Mouse (Mus musculus): ENCODE data around the gene Ly6g6d. TPM values are rescaled to one million over a fixed set of nuclear protein-coding genes. Genes with fewer than 3 reads are reported as not detected.

Ly6g6d gene
- polyA plus RNA-seq, 1 experiment from 2014 or later = 0.74 TPM

- no peak overlapping the region for H3K9ac ChIP-seq (replicated peaks)
- H3K27ac ChIP-seq (replicated peaks) = no peak overlapping the region
- no peak overlapping the region for H3K4me3 ChIP-seq (replicated peaks)
- WGBS = 75% methylated on average over 9 of the region's 9 CpGs
- no peak overlapping the region for H3K4me2 ChIP-seq
- peaks cover 29% of the 10 kb centered on the region for H3K36me3 ChIP-seq
- no peak for ATAC-seq (ENCODE audit: low FRiP score)
- no peaks in the 10 kb centered on the region for H3K27me3 ChIP-seq (replicated peaks)
- no peaks in the 10 kb centered on the region for H3K4me1 ChIP-seq
- no peaks in the 10 kb centered on the region for H3K9me3 ChIP-seq (replicated peaks)
Measured at GRCm38 (mm10) chr17:35111774-35112173, 33.9 kb upstream of the Ly6g6d start.

DNA sequence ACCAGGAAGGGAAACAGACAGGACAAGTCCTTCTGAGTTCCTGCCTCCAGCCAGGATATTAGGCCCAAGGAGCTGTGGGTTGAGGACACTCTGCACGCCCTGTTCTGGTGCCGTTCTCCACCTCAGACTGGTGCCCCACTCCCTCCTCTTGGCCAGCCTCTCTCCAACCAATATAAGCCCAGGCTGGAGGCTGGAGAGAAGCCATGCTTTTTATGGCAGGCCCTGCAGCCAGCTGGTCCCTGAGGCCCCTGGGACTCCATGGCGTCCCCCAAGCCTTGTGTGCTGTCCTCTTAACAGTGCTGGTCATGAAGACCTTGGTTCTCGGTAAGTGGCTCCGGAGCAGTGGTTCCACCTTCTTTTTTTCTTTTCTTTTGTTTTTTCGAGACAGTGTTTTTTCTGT, 30.2 kb upstream of the Ly6g6d start, which contains the start of gene Ly6g5c:
Gene Ly6g5c, plus strand, starts transcription at position 183 of the 400 bp plus-strand sequence.
- Histone ChIP-seq H3K27me3 (replicated peaks) (no peaks in the 10 kb centered on the region), H3K9me3 (replicated peaks) (no peaks in the 10 kb centered on the region), H3K4me1 (peaks cover 4% of the 10 kb centered on the region; the same call in 1 of the 2 replicates), H3K36me3 (peaks cover 13% of the 10 kb centered on the region; the same call in 1 of the 2 replicates), H3K4me3 (replicated peaks) (no peak within 1 kb of the TSS), H3K4me2 (no peak within 1 kb of the TSS), H3K9ac (replicated peaks) (no peak within 1 kb of the TSS), H3K27ac (replicated peaks) (no peak within 1 kb of the TSS)
- ATAC-seq (ENCODE audit: low FRiP score) = no peak
- 79% methylated on average over 6 of the region's 6 CpGs for WGBS

DNA sequence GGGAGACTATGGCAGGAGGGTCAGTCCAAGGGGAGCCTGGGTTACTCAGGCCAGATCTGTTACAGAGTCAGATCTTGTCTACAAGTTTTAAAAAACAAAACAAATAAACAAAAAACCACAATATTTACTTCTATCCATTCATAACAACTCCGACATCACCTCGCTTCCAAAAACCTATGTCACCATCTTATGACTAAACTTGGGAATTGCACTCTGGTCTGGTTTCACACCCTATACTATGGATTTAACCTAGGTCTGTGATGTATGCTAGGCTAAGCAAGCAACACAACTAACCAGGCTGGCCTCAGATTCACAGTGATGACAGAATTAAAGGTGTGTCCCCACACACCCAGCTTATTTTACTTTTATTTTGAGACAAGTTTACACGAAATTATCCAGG, 28.7 kb upstream of the Ly6g6d start:
- no peak for ATAC-seq (ENCODE audit: low FRiP score)
- Histone ChIP-seq H3K4me1 (peaks cover 4% of the 10 kb centered on the region; the same call in 1 of the 2 replicates), H3K27ac (replicated peaks) (no peak overlapping the region), H3K4me2 (no peak overlapping the region), H3K36me3 (peaks cover 28% of the 10 kb centered on the region), H3K27me3 (replicated peaks) (no peaks in the 10 kb centered on the region), H3K9me3 (replicated peaks) (no peaks in the 10 kb centered on the region), H3K4me3 (replicated peaks) (no peak overlapping the region), H3K9ac (replicated peaks) (no peak overlapping the region)
- 72% methylated on average over 3 of the region's 3 CpGs for WGBS

GRCm38 (mm10) chr17:35105740-35106389, 28.0 kb upstream of the Ly6g6d start:
- no peak overlapping the region for H3K27ac ChIP-seq (replicated peaks)
- no peak for ATAC-seq (ENCODE audit: low FRiP score)
- peaks cover 4% of the 10 kb centered on the region; the same call in 1 of the 2 replicates for H3K4me1 ChIP-seq
- no peaks in the 10 kb centered on the region for H3K9me3 ChIP-seq (replicated peaks)
- H3K27me3 ChIP-seq (replicated peaks) = no peaks in the 10 kb centered on the region
- peaks cover 34% of the 10 kb centered on the region for H3K36me3 ChIP-seq
- H3K4me2 ChIP-seq = peak overlapping the region; percentile 31
- 25% methylated on average over 13 of the region's 13 CpGs for WGBS
- no peak overlapping the region for H3K9ac ChIP-seq (replicated peaks)
- no peak overlapping the region for H3K4me3 ChIP-seq (replicated peaks)

DNA sequence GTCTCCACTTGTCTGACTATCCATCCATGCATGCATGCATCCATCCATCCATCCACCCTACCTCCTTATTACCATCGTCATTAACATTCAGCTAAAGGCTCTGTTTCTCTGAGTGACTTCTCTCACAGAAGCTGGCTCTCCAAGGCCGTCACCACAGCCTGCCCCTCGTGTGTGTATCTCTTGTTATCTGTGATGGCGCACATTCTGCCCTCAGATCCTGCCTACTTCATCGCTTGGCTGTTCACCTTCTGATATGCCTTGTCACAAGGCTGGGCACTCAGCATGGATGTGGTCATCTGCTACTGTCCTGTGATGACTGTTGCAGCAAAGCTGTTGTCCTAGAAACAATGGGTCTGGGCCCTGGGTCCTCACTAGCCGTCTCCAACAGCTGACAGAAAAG, 26.9 kb upstream of the Ly6g6d start:
- H3K36me3 ChIP-seq = peaks cover 44% of the 10 kb centered on the region
- 80% methylated on average over 6 of the region's 6 CpGs for WGBS

GRCm38 (mm10) chr17:35104079-35104478, 26.2 kb upstream of the Ly6g6d start:
- peaks cover 51% of the 10 kb centered on the region for H3K36me3 ChIP-seq
- 96% methylated on average over 7 of the region's 7 CpGs for WGBS
- no peak for ATAC-seq (ENCODE audit: low FRiP score)
- no peak overlapping the region for H3K9ac ChIP-seq (replicated peaks)
- H3K4me1 ChIP-seq = peaks cover 4% of the 10 kb centered on the region; the same call in 1 of the 2 replicates
- H3K4me3 ChIP-seq (replicated peaks) = no peak overlapping the region
- no peaks in the 10 kb centered on the region for H3K27me3 ChIP-seq (replicated peaks)
- no peak overlapping the region for H3K4me2 ChIP-seq
- H3K27ac ChIP-seq (replicated peaks) = no peak overlapping the region
- no peaks in the 10 kb centered on the region for H3K9me3 ChIP-seq (replicated peaks)

More for the DNA sequence above, 26.9 kb upstream of the Ly6g6d start:
- Histone ChIP-seq H3K4me2 (no peak overlapping the region), H3K9ac (replicated peaks) (no peak overlapping the region), H3K27me3 (replicated peaks) (no peaks in the 10 kb centered on the region), H3K27ac (replicated peaks) (no peak overlapping the region), H3K4me3 (replicated peaks) (no peak overlapping the region), H3K4me1 (peaks cover 4% of the 10 kb centered on the region; the same call in 1 of the 2 replicates), H3K9me3 (replicated peaks) (no peaks in the 10 kb centered on the region)
- ATAC-seq (ENCODE audit: low FRiP score) = no peak

DNA sequence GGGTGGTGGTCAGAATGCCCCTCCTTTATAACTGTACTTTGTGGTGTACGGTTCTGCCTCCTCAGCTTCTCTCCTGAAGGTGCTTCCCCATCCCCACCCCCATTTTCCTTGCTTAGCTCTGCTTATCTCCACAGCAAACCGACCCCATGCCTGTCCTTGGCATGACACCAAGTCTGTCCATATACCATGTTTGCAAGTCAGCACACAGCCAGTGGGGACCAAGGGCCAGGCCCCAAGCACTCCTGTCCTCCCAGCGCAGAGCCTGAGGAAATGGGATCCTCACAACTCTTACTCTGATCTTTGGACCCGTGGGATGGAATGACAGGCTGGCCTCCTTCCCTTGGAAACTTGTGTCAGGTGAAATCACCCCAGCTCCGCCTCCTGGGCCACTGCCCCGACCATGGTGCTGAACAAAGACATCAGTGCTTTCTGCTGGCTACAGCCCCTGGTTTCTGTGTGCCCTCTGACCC, 25.4 kb upstream of the Ly6g6d start:
- H3K4me3 ChIP-seq (replicated peaks) = no peak overlapping the region
- H3K9ac ChIP-seq (replicated peaks) = no peak overlapping the region
- peaks cover 58% of the 10 kb centered on the region for H3K36me3 ChIP-seq
- no peak overlapping the region for H3K27ac ChIP-seq (replicated peaks)
- no peak for ATAC-seq (ENCODE audit: low FRiP score)
- peaks cover 4% of the 10 kb centered on the region; the same call in 1 of the 2 replicates for H3K4me1 ChIP-seq
- 76% methylated on average over 6 of the region's 6 CpGs for WGBS
- no peaks in the 10 kb centered on the region for H3K9me3 ChIP-seq (replicated peaks)
- no peak overlapping the region for H3K4me2 ChIP-seq
- no peaks in the 10 kb centered on the region for H3K27me3 ChIP-seq (replicated peaks)

DNA sequence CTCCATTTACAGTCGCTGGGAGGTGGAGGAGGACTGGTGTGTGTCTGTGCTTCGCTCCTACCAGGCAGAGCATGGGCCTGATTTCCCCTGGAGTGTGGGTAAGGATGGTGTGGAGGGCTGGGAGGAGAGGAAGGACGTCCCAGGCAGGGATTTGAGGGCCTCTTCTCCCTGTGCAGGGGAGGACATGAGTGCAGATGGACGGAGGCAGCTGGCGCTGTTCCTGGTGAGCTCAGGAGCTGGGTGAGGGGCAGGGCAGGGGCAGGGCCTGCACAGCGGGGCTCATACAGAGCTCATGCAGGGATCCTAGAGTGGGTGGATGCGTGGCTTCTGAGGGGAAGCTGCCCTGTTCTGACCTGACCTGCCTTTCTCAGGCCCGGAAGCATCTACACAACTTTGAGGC, 24.4 kb upstream of the Ly6g6d start:
- H3K36me3 ChIP-seq = peaks cover 66% of the 10 kb centered on the region
- no peak overlapping the region for H3K4me3 ChIP-seq (replicated peaks)
- ATAC-seq (ENCODE audit: low FRiP score) = no peak
- no peak overlapping the region for H3K27ac ChIP-seq (replicated peaks)
- no peak overlapping the region for H3K4me2 ChIP-seq
- H3K27me3 ChIP-seq (replicated peaks) = no peaks in the 10 kb centered on the region
- H3K9ac ChIP-seq (replicated peaks) = no peak overlapping the region
- no peaks in the 10 kb centered on the region for H3K9me3 ChIP-seq (replicated peaks)
- peaks cover 4% of the 10 kb centered on the region; the same call in 1 of the 2 replicates for H3K4me1 ChIP-seq
- 78% methylated on average over 8 of the region's 8 CpGs for WGBS

GRCm38 (mm10) chr17:35101161-35101560, 23.3 kb upstream of the Ly6g6d start:
- Histone ChIP-seq H3K9ac (replicated peaks) (no peak overlapping the region), H3K27ac (replicated peaks) (no peak overlapping the region), H3K27me3 (replicated peaks) (no peaks in the 10 kb centered on the region), H3K4me1 (peaks cover 4% of the 10 kb centered on the region; the same call in 1 of the 2 replicates), H3K4me3 (replicated peaks) (no peak overlapping the region), H3K9me3 (replicated peaks) (no peaks in the 10 kb centered on the region), H3K4me2 (no peak overlapping the region), H3K36me3 (peaks cover 77% of the 10 kb centered on the region)
- no peak for ATAC-seq (ENCODE audit: low FRiP score)
- WGBS = 94% methylated on average over 11 of the region's 11 CpGs

DNA sequence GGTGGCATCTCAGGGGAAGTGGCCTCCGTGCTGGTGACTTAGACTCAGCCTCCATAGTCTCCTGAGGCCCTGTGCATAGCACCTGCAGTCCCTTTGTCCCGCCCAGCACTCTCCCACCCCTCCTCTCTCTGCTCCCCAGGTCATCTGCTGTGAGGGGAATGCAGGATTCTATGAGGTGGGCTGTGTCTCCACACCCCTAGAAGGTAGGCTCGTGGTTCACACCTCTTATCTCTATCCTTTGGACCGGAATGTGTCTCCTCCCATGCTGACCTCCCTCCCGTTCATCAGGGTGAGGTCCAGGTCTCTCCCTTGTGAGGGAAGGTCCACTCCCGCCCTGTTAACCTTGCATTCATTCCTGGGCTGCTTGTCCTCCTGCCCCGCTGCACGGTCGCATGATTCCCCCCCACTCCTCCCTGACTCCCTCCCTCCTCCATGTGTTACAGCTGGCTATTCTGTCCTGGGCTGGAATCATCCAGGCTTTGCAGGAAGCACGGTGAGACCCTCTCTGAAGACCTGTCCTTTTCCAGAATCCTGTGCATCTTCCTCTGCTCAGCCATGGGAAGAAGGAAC, 22.4 kb upstream of the Ly6g6d start:
- Histone ChIP-seq H3K27me3 (replicated peaks) (no peaks in the 10 kb centered on the region), H3K4me2 (no peak overlapping the region), H3K36me3 (peaks cover 82% of the 10 kb centered on the region), H3K4me1 (no peaks in the 10 kb centered on the region), H3K4me3 (replicated peaks) (no peak overlapping the region), H3K27ac (replicated peaks) (no peak overlapping the region), H3K9me3 (replicated peaks) (no peaks in the 10 kb centered on the region), H3K9ac (replicated peaks) (no peak overlapping the region)
- no peak for ATAC-seq (ENCODE audit: low FRiP score)
- WGBS = 74% methylated on average over 10 of the region's 10 CpGs

- Histone ChIP-seq H3K4me3 (replicated peaks) (no peak overlapping the region), H3K9ac (replicated peaks) (no peak overlapping the region), H3K4me2 (no peak overlapping the region), H3K27ac (replicated peaks) (no peak overlapping the region), H3K9me3 (replicated peaks) (no peaks in the 10 kb centered on the region), H3K4me1 (no peaks in the 10 kb centered on the region), H3K27me3 (replicated peaks) (no peaks in the 10 kb centered on the region), H3K36me3 (peaks cover 92% of the 10 kb centered on the region)
- ATAC-seq (ENCODE audit: low FRiP score) = no peak
- 82% methylated on average over 12 of the region's 12 CpGs for WGBS
Measured at GRCm38 (mm10) chr17:35097164-35097655, 19.3 kb upstream of the Ly6g6d start.

DNA sequence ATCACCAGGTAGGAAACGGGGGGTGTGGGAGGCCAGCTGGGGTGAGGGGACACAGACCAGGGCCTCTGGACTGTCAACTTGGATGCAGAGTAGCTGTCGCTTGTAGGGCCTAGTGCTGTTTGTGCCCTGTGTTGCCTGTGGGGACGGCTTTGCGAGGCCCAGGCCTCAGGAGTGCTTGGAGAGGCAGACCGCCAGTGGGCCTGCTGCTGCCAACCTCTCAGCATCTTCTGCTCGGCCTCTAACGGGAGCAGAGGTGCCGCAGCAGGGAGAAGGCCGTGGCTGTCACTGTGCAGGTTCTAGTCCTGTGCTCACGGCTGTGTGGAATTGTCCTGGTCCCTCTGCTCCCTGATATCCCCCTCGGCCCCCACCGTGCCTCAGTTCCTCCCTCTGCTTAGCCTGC, 18.7 kb upstream of the Ly6g6d start:
- WGBS = 87% methylated on average over 12 of the region's 12 CpGs
- ATAC-seq (ENCODE audit: low FRiP score) = no peak
- H3K36me3 ChIP-seq = peaks cover 90% of the 10 kb centered on the region
- no peak overlapping the region for H3K4me3 ChIP-seq (replicated peaks)
- H3K4me2 ChIP-seq = no peak overlapping the region
- no peaks in the 10 kb centered on the region for H3K4me1 ChIP-seq
- no peak overlapping the region for H3K27ac ChIP-seq (replicated peaks)
- H3K9me3 ChIP-seq (replicated peaks) = no peaks in the 10 kb centered on the region
- H3K9ac ChIP-seq (replicated peaks) = no peak overlapping the region
- no peaks in the 10 kb centered on the region for H3K27me3 ChIP-seq (replicated peaks)
